Mouse (Mus musculus) lung, postnatal 36 days (tissue): ENCODE measurements around the gene Smtnl1.
A peak's percentile ranks its signal among the peaks of the same experiment; 100 is the strongest.

Experiments used
- DNase-seq: peaks from one replicate; pipeline ENCODE4 v3.0.0; 2022; ENCODE audit warnings: mixed read lengths

Smtnl1 gene

GRCm38 (mm10) chr2:84822552-84822951 lies at the start of gene Smtnl1:
Gene Smtnl1 (minus strand): TSS chr2:84822652.
- no peak for DNase-seq

GRCm38 (mm10) chr2:84870623-84871160 lies 48.2 kb upstream of the Smtnl1 start:
- peak; percentile 46 for DNase-seq

GRCm38 (mm10) chr2:84868977-84869376 lies 46.5 kb upstream of the Smtnl1 start:
- no peak for DNase-seq

- peak; percentile 79 for DNase-seq
These were observed 46.1 kb upstream of the Smtnl1 start for GRCm38 (mm10) chr2:84868521-84868943.

- peak; percentile 54 for DNase-seq
These were observed 43.4 kb upstream of the Smtnl1 start for GRCm38 (mm10) chr2:84865616-84866571.

GRCm38 (mm10) chr2:84862231-84862630 lies 39.8 kb upstream of the Smtnl1 start:
- DNase-seq, result no peak

GRCm38 (mm10) chr2:84861430-84861829 lies 39.0 kb upstream of the Smtnl1 start:
- no peak for DNase-seq

- no peak for DNase-seq
These were observed 37.7 kb upstream of the Smtnl1 start for GRCm38 (mm10) chr2:84859991-84860780.

GRCm38 (mm10) chr2:84858551-84858950 lies 36.1 kb upstream of the Smtnl1 start:
- no peak for DNase-seq

- peak; percentile 72 for DNase-seq
These were observed 33.3 kb upstream of the Smtnl1 start for GRCm38 (mm10) chr2:84855732-84856131.

- DNase-seq, result peak; percentile 73
These were observed 28.9 kb upstream of the Smtnl1 start for GRCm38 (mm10) chr2:84851130-84852040.

- DNase-seq, result no peak
These were observed 28.1 kb upstream of the Smtnl1 start for GRCm38 (mm10) chr2:84850407-84851129.

- no peak for DNase-seq
These were observed 22.8 kb upstream of the Smtnl1 start for GRCm38 (mm10) chr2:84845226-84845625.

GRCm38 (mm10) chr2:84843654-84844053 lies 21.2 kb upstream of the Smtnl1 start:
- no peak for DNase-seq

- DNase-seq, result peak; percentile 17
These were observed 19.5 kb upstream of the Smtnl1 start for GRCm38 (mm10) chr2:84841905-84842304.

GRCm38 (mm10) chr2:84840748-84841563 lies 18.5 kb upstream of the Smtnl1 start:
- no peak for DNase-seq

- peak; percentile 59 for DNase-seq
These were observed 17.7 kb upstream of the Smtnl1 start for GRCm38 (mm10) chr2:84840016-84840747.

GRCm38 (mm10) chr2:84838993-84839980 lies 16.8 kb upstream of the Smtnl1 start:
- peak; percentile 13 for DNase-seq

- no peak for DNase-seq
These were observed 16.1 kb upstream of the Smtnl1 start, which contains the start of gene Slc43a1 for GRCm38 (mm10) chr2:84838593-84838949. Gene Slc43a1 (plus strand): TSS chr2:84838850.
